Mouse (Mus musculus) thymus, postnatal 0 days (tissue): ENCODE measurements at regions not wholly inside any gene's neighbourhood (a gene's known extent, or its start where the extent isn't known, plus 50 kb on each side); places are given as distances from the start of the nearest gene placed in this dataset.

Experiments used
- DNase-seq: peaks from one replicate; pipeline ENCODE4 v3.0.0-alpha.2; 2015; ENCODE audit warnings: low spot score

GRCm38 (mm10) chr2:117693537-117693936 is 350.7 kb upstream of the Rasgrp1 start:
- DNase-seq: no peak

DNA sequence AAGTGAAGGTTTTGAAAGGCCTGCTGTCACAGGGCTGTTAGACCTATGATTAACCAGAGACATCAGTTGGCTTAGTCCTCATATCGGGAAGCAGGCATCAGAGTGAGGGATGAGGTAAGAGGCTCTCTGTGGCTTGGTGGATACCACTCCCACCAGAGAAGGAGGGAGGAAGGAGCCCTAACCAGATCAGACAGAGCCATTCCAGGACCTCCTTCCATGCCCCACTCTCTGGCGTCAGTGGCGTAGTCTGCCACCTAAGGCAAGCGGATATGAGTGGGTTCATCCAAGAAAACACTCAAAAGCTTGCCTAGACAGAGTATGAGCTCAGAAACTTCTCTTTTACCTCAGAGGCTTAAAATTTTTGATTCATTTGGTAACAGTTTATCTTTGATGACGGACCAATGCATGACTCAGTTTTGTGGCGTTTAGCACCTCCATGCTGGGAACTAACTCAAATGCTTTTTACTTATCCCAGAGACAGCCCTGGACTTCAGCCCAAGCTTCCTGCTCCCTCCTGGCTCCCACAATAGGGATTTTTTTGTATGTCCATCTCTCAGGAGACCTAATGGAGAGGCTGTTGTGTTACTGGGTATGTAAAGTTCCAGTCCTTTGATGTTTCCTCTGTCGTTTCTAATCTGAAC is 367.5 kb upstream of the Rasgrp1 start:
- DNase-seq: no peak

DNA sequence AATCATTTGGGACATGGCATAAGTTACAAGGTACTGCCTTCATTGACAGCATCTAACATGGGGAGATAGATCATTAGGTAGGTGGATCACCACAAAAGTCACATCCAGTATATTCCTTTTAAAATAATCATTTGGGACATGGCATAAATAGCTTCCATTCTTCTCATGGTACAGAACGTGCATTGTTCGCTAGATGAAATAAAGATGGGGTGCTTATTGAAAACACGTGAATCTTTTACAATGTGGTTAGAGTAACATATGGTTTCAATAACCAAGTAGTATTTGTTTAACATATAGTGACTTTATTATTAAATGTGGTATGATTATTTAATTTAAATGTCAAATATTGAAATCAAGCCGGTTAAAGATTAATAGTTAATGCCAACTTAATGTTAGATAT is 381.3 kb upstream of the Rasgrp1 start:
- no peak for DNase-seq

DNA sequence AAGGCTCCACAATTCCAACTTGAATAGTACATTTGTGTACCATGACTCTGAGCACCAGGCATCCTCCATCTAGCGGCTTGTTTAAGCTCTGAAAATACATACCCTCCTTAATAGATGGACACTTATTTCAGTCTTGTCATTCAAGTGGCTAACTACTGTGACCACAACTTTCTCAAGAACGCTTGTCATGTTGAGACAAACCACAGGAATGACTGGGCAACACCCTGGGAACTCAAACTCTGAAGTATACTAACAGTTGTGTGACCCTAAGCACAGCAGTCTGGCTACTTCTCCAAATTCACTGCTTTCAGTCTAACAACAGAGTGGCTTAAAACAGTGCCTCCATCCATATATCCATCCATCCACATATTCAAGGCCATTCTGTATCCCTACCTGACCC is 380.4 kb upstream of the Thbs1 start:
- DNase-seq: no peak

GRCm38 (mm10) chr2:117742413-117742812 is 369.3 kb upstream of the Thbs1 start:
- DNase-seq: no peak

- DNase-seq: no peak
These were observed 367.8 kb upstream of the Thbs1 start for GRCm38 (mm10) chr2:117743901-117744300.

GRCm38 (mm10) chr2:117745767-117746166 is 365.9 kb upstream of the Thbs1 start:
- no peak for DNase-seq

GRCm38 (mm10) chr2:117747136-117747535 is 364.5 kb upstream of the Thbs1 start:
- DNase-seq: no peak

DNA sequence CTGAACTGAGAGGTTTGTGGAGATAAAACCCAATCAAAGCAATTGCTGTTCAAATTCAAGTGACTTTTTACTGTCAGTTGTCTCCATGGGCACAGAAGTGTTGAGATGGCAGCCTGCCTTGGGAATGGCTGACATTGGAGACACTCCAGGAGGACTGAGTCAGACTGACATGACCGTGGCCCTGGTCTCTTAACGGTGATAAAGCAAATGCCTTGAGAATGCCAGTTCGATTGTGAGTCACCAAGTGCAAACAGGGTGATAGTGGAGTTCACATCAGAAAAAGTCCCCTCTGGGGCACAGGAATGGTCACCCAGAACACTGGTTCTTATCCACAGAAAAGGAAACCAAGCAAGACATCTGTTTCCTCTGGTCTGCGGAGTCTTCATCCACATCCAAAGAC is 362.8 kb upstream of the Thbs1 start:
- DNase-seq: no peak

GRCm38 (mm10) chr2:117759491-117760013 is 352.1 kb upstream of the Thbs1 start:
- no peak for DNase-seq

DNA sequence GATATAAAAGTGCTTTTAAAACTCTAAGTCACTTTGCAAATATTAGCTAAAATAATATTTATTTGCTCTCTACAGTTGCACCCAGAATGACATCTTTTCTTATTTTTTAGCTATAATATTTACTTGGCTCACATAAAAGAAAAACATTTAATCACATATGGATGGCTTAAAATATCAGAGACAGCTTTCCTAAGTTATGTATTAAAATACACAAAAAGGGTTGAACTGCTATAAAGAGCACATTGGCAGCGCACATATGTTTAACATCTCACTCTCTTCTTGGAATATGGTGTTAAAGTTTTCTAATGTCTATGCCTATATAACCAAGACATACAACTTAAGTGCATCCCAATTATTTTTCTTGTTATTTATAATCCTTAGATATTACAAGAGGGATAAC is 348.0 kb upstream of the Thbs1 start:
- DNase-seq: no peak

DNA sequence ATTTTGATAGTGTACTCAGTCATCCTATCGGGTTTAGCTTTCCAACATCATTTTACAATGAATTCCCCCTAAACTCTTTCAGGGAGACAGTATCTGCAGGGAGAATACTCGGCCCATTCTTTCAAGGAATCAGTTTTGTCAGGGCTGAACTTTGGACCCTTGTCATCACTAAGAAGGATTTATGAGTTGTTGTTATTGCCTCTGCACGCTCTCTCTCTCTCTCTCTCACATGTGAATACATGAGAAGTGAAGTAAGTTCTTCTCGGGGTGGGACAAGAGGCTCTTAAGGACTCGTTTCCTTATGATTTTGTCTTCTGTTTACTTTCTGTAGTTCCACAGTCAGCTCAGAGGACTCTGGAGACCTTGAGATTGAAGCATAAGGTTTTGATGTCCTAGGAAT is 346.1 kb upstream of the Thbs1 start:
- no peak for DNase-seq

DNA sequence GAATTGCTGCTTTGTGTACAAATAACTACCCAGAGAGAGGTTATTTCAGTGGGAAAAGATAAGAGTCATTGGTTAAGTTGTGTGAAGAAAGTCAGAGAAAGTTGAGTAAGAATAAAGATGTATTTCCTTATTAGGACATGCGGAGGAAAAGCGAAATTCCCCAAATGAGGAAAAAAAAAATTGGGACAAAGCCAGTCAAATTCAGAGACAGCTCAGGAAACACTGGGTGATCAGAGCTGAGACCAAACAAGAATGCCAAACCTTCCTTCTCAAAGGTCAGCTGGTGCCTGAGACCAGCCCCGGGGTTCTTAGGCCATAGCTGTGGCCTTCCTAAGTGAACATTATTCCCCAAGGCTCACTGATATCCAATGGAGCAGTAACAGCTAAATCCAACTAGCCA is 345.2 kb upstream of the Thbs1 start:
- DNase-seq: no peak

GRCm38 (mm10) chr2:117769402-117770114 is 342.1 kb upstream of the Thbs1 start:
- DNase-seq: no peak

DNA sequence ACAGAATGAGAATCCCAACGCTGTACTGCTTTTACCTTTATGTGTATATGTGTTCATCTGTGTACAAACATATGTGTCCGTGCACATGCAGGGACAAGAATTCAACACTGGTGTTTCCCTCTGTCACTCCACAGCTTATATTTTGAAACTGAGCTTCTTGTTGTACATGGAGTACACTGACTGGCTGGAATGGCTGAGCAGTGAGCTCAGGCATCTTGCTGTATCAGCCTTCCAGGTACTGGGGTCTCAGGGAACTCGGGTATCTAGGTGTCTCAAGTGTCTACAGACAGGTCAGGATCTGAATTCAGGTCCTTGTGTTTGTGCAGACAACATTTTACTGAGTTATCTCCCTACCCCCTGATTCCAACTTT is 341.6 kb upstream of the Thbs1 start:
- DNase-seq: no peak

DNA sequence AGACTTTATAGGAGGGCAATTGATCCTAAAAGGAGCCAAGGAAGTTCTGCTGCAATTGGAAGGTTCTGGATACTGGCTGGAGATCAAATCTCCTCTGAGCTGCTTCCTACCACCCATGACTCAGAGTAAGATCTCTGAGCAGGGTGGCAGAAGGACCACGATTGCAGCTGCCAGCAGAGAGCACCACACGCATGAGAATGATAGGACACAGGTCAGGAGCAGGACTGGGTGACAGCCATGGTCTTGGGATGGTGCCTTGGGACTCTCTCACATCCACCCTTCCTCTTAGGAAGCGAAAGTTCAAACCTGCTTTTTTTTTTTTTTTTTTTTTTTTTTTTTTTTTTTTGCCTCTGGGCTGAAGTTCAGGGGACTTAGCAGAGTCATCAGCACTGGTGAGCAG is 331.4 kb upstream of the Thbs1 start:
- no peak for DNase-seq

- no peak for DNase-seq
These were observed 330.9 kb upstream of the Thbs1 start for GRCm38 (mm10) chr2:117780816-117781215.

- DNase-seq: no peak
These were observed 324.4 kb upstream of the Thbs1 start for GRCm38 (mm10) chr2:117787321-117787720.

DNA sequence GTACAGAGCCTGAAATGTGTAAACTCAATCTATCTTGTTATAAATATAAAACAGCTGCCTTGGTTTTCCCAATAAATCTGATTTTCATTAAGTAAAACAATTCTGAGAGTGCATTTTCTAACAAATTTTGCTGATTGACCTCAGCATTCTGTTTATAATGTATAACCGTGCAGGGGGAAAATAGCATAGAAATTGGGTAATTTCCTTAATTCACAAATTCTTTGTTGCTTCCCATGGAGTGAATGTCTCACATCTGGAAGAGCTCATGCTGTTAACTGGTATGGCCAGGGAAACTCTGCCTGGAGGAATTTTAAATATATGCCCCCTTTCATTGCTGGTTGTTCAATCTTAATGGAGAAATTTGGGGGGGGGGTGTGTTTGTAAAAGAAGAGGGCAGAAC is 317.4 kb upstream of the Thbs1 start:
- DNase-seq: no peak

GRCm38 (mm10) chr2:117801946-117802600 is 309.6 kb upstream of the Thbs1 start:
- DNase-seq: no peak

- DNase-seq: no peak
These were observed 309.0 kb upstream of the Thbs1 start for GRCm38 (mm10) chr2:117802686-117803085.

GRCm38 (mm10) chr2:117804686-117805085 is 307.0 kb upstream of the Thbs1 start:
- no peak for DNase-seq

GRCm38 (mm10) chr2:117807121-117807520 is 304.6 kb upstream of the Thbs1 start:
- no peak for DNase-seq
